23 mouse cellular contexts compared by ENCODE assay signal in the genomic region with DNA sequence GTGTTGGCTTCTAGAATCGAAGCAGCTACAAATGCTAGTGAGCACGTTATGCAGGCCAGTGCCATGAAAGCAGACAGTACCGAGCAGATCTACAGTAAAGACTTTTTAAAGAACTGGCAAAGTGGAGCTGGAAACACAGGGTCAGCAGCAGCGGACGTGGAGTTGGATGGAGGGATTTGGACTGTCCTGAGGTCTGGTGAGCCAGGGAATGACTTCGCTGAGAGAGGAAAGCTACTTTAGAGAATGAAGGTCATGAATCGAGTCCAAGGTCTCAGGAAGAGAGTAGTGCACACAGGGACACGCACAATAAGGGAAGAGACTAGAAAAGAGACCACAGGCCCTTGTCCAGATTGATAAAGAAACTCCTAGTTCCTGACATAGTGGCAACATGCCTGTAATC. TPM values are rescaled to one million over a fixed set of nuclear protein-coding genes. Genes with fewer than 3 reads are reported as not detected.
A peak's percentile ranks its signal among the peaks of the same experiment; 100 is the strongest.
DNase-seq lines count a peak whose midpoint lies in the region; ATAC-seq and TF ChIP-seq lines count a peak whose summit lies in the region.
"Had no signal": no experiment of that assay in that cellular context is flagged by ENCODE, and none has a peak within 500 bp of the region (broad histone marks: within the 10 kb centered on the region; RNA-seq: fewer than 3 reads in every experiment).

No protein-coding gene starts in this region.

- no peak for TF ChIP-seq POLR2A in small intestine, adult 2 months (IDR thresholded peaks at IDR 0.05; ENCODE audit: low read depth, low read length)

- WGBS in midbrain, embryonic 10.5 days = 93% methylated on average over 8 of the region's 8 CpGs
- 91% methylated on average over 8 of the region's 8 CpGs for WGBS in midbrain, embryonic 16.5 days
- 88% methylated on average over 8 of the region's 8 CpGs for WGBS in small intestine, adult 2 months

- H3K27me3 ChIP-seq in midbrain, embryonic 10.5 days (ENCODE audit: low read depth, poor library complexity, severe bottlenecking) = no peaks in the 10 kb centered on the region
- no peaks in the 10 kb centered on the region for H3K27me3 ChIP-seq in midbrain, embryonic 16.5 days (ENCODE audit: control insufficient read depth, insufficient read depth, low read depth, low read length)
- no peaks in the 10 kb centered on the region for H3K27me3 ChIP-seq in small intestine, adult 2 months (ENCODE audit: control insufficient read depth, insufficient read depth, low read length)
- H3K27me3 ChIP-seq: limb, embryonic 12.5 days; neural tube, embryonic 12.5 days had no signal

- peaks cover 25% of the 10 kb centered on the region for H3K4me1 ChIP-seq in midbrain, embryonic 10.5 days
- peaks cover 27% of the 10 kb centered on the region for H3K4me1 ChIP-seq in midbrain, embryonic 16.5 days (ENCODE audit: control insufficient read depth, insufficient read depth, low read length)
- peaks cover 16% of the 10 kb centered on the region; the same call in 1 of the 2 replicates for H3K4me1 ChIP-seq in small intestine, adult 2 months (ENCODE audit: control insufficient read depth, insufficient read depth, insufficient read length, low read length)

- no peak overlapping the region for H3K27ac ChIP-seq in midbrain, embryonic 10.5 days (replicated peaks)
- no peak overlapping the region for H3K27ac ChIP-seq in midbrain, embryonic 16.5 days (ENCODE audit: low read length)
- H3K27ac ChIP-seq in small intestine, adult 2 months (ENCODE audit: insufficient read depth, low read depth, low read length) = peak overlapping the region; percentile 40; the same call in 1 of the 2 replicates
- H3K27ac ChIP-seq: hindbrain, postnatal 0 days; limb, embryonic 12.5 days; neural tube, embryonic 12.5 days had no signal

- no peak overlapping the region for H3K4me2 ChIP-seq in midbrain, embryonic 16.5 days (ENCODE audit: low read length)

- TF ChIP-seq CTCF in small intestine, adult 2 months (IDR thresholded peaks at IDR 0.05; ENCODE audit: extremely low read depth, insufficient read length, insufficient replicate concordance, low read depth, low read length) = no peak

- peak; percentile 86 for DNase-seq in heart, adult 11 months
- DNase-seq in heart, postnatal 25 days (ENCODE audit: low spot score) = no peak
- no peak for DNase-seq in midbrain, embryonic 10.5 days (ENCODE audit: low spot score)
- DNase-seq in adrenal gland, postnatal 10 days = peak; percentile 38
- no peak for DNase-seq in layer of hippocampus, postnatal 36 days
- DNase-seq: B cell, adult 2 months; cerebellum, postnatal 10 days; heart, postnatal 36 days; kidney, adult 2 months; kidney, postnatal 25 days; right cerebral cortex, postnatal 14 days; thymus, adult 18-20 months had no signal

- H3K36me3 ChIP-seq in midbrain, embryonic 10.5 days = peaks cover 53% of the 10 kb centered on the region
- H3K36me3 ChIP-seq in midbrain, embryonic 16.5 days (ENCODE audit: control insufficient read depth, insufficient read depth, low read length) = peaks cover 10% of the 10 kb centered on the region; the same call in 1 of the 2 replicates
- peaks cover 20% of the 10 kb centered on the region for H3K36me3 ChIP-seq in small intestine, adult 2 months (ENCODE audit: control insufficient read depth, insufficient read depth, low read length)

- H3K9me3 ChIP-seq in midbrain, embryonic 10.5 days (replicated peaks) = no peaks in the 10 kb centered on the region
- no peaks in the 10 kb centered on the region for H3K9me3 ChIP-seq in midbrain, embryonic 16.5 days (replicated peaks; ENCODE audit: control insufficient read depth, low read length, poor library complexity, severe bottlenecking)
- H3K9me3 ChIP-seq: limb, embryonic 12.5 days; neural tube, embryonic 12.5 days had no signal

- H3K9ac ChIP-seq in midbrain, embryonic 16.5 days (ENCODE audit: low read depth, low read length) = no peak overlapping the region
- H3K9ac ChIP-seq: limb, embryonic 12.5 days; neural tube, embryonic 12.5 days had no signal

- peak overlapping the region; percentile 73; the same call in 1 of the 2 replicates for H3K4me3 ChIP-seq in midbrain, embryonic 10.5 days
- no peak overlapping the region for H3K4me3 ChIP-seq in midbrain, embryonic 16.5 days (ENCODE audit: low read depth, low read length)
- no peak overlapping the region for H3K4me3 ChIP-seq in small intestine, adult 2 months (ENCODE audit: low read depth, low read length)
- H3K4me3 ChIP-seq: erythroblast, embryonic 14.5 days; limb, embryonic 12.5 days; neural tube, embryonic 12.5 days had no signal

- no peak for ATAC-seq in midbrain, embryonic 16.5 days
- ATAC-seq: forebrain, embryonic 16.5 days; hindbrain, postnatal 0 days had no signal

- intact Hi-C loops in heart, postnatal 25 days (cut with DNase I) = no loop called here

RNA-seq across cellular contexts. Expression of a gene that starts 1.6 kb away (rescaled TPM):
- 10 to 100 TPM; 40.0 to 42.5 TPM for total RNA-seq in heart, postnatal 25 days (2021)
- 399 and 409 TPM in 2 replicates for polyA plus RNA-seq in midbrain, embryonic 10.5 days (2016; fragmentation: Nextera tagmentation; extraction: Ambion mirVana)
- polyA plus RNA-seq in midbrain, embryonic 16.5 days (2015; fragmentation: Nextera tagmentation; extraction: Ambion mirVana) = 192 and 197 TPM in 2 replicates
- 10 to 100 TPM; 59.6 to 66.9 TPM for total RNA-seq in adrenal gland, postnatal 10 days (2021)
- polyA plus RNA-seq in small intestine, adult 2 months (2012; rRNA removed) = 73.2 and 138 TPM in 2 replicates
- 10 to 100 TPM; 84.2 to 96.0 TPM for total RNA-seq in layer of hippocampus, postnatal 36 days (2021)

RNA-seq across cellular contexts. Expression of a gene that starts 2.1 kb away (rescaled TPM):
- 10 to 100 TPM; 13.9 to 15.8 TPM for total RNA-seq in heart, postnatal 25 days (2021)
- 3.5 and 4.2 TPM in 2 replicates for polyA plus RNA-seq in midbrain, embryonic 10.5 days (2016; fragmentation: Nextera tagmentation; extraction: Ambion mirVana)
- polyA plus RNA-seq in midbrain, embryonic 16.5 days (2015; fragmentation: Nextera tagmentation; extraction: Ambion mirVana) = 3.1 and 4.1 TPM in 2 replicates
- total RNA-seq in adrenal gland, postnatal 10 days (2021) = 10 to 100 TPM; 16.1 to 18.1 TPM
- 6.4 and 9.5 TPM in 2 replicates for polyA plus RNA-seq in small intestine, adult 2 months (2012; rRNA removed)
- 10 to 100 TPM; 20.4 to 25.4 TPM for total RNA-seq in layer of hippocampus, postnatal 36 days (2021)

RNA-seq across cellular contexts. Expression of a gene that starts 16.7 kb away (rescaled TPM):
- not detected for total RNA-seq in heart, postnatal 25 days (2021)
- 2.1 and 2.2 TPM in 2 replicates for polyA plus RNA-seq in midbrain, embryonic 10.5 days (2016; fragmentation: Nextera tagmentation; extraction: Ambion mirVana)
- polyA plus RNA-seq in midbrain, embryonic 16.5 days (2015; fragmentation: Nextera tagmentation; extraction: Ambion mirVana) = 18.2 and 18.8 TPM in 2 replicates
- under 1 TPM in 1 of 2 experiments, not detected in 1; 0.69 TPM for total RNA-seq in adrenal gland, postnatal 10 days (2021)
- polyA plus RNA-seq in small intestine, adult 2 months (2012; rRNA removed) = 9.6 TPM in 1 of 2 replicates, not detected in the other
- 1 to 10 TPM; 1.8 to 2.0 TPM for total RNA-seq in layer of hippocampus, postnatal 36 days (2021)
- total RNA-seq: heart, postnatal 36 days had no signal
- polyA plus RNA-seq: erythroblast, embryonic 14.5 days had no signal

RNA-seq across cellular contexts. Expression of a gene that starts 16.7 kb away (rescaled TPM):
- not detected for total RNA-seq in heart, postnatal 25 days (2021)
- not detected in 2 replicates for polyA plus RNA-seq in midbrain, embryonic 10.5 days (2016; fragmentation: Nextera tagmentation; extraction: Ambion mirVana)
- polyA plus RNA-seq in midbrain, embryonic 16.5 days (2015; fragmentation: Nextera tagmentation; extraction: Ambion mirVana) = 0.54 and 0.72 TPM in 2 replicates
- not detected for total RNA-seq in adrenal gland, postnatal 10 days (2021)
- polyA plus RNA-seq in small intestine, adult 2 months (2012; rRNA removed) = 0.23 TPM in 1 of 2 replicates, not detected in the other
- total RNA-seq in layer of hippocampus, postnatal 36 days (2021) = not detected
- total RNA-seq: granulocyte monocyte progenitor cell, adult 5-6 weeks; heart, postnatal 36 days; hindbrain, postnatal 0 days; monocyte, adult 5-6 weeks had no signal
- polyA plus RNA-seq: erythroblast, embryonic 14.5 days; forebrain, embryonic 16.5 days; kidney, adult 2 months; liver, embryonic 16.5 days; urinary bladder, adult 2 months had no signal

RNA-seq across cellular contexts. Expression of a gene that starts 18.9 kb away (rescaled TPM):
- total RNA-seq in heart, postnatal 25 days (2021) = 10 to 100 TPM; 12.0 to 13.7 TPM
- polyA plus RNA-seq in midbrain, embryonic 10.5 days (2016; fragmentation: Nextera tagmentation; extraction: Ambion mirVana) = 69.0 and 71.0 TPM in 2 replicates
- 104 and 106 TPM in 2 replicates for polyA plus RNA-seq in midbrain, embryonic 16.5 days (2015; fragmentation: Nextera tagmentation; extraction: Ambion mirVana)
- total RNA-seq in adrenal gland, postnatal 10 days (2021) = 10 to 100 TPM; 36.1 to 42.0 TPM
- polyA plus RNA-seq in small intestine, adult 2 months (2012; rRNA removed) = 42.9 and 77.3 TPM in 2 replicates
- 10 to 100 TPM; 93.5 to 98.7 TPM for total RNA-seq in layer of hippocampus, postnatal 36 days (2021)

Comparison
In these comparisons a context has a peak if more than half of its experiments do, and no peak if none do; other contexts are left out.
1. DNase-seq: peak in heart, adult 11 months (single experiment) and adrenal gland, postnatal 10 days (single experiment); none in heart, postnatal 25 days (single experiment), midbrain, embryonic 10.5 days (single experiment) and layer of hippocampus, postnatal 36 days (0 of 2).